Mouse (Mus musculus): Measurements from ENCODE around the gene Clcn7.
"Not testable (repeated sequence)": the region's sequence is repeated elsewhere in the genome, so short reads cannot be mapped to it uniquely, and the experiment has no call there.

Clcn7 gene

DNA sequence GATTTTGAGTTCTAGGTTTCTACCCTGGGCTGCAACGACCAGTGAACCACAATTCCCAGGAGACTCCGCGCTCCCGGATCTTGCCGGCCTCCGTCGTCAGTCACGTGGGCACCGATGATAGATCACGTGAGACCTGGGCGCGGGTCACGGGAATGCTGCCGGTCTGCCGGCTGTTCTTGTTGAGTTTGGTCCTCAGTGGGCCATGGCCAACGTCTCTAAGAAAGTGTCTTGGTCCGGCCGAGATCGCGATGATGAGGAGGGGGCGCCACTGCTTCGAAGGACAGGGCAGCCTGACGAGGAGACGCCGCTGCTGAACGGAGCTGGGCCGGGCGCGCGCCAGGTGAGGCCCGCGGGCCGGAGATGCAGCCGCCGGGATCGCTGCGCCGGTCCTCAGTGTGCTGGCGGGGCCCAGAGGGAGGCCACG, at the start of gene Clcn7:
Clcn7 (plus strand) TSS at position 117 of the 424 bp plus-strand sequence.
- DNase-seq (ENCODE audit: low read depth), result peak; percentile 72

DNA sequence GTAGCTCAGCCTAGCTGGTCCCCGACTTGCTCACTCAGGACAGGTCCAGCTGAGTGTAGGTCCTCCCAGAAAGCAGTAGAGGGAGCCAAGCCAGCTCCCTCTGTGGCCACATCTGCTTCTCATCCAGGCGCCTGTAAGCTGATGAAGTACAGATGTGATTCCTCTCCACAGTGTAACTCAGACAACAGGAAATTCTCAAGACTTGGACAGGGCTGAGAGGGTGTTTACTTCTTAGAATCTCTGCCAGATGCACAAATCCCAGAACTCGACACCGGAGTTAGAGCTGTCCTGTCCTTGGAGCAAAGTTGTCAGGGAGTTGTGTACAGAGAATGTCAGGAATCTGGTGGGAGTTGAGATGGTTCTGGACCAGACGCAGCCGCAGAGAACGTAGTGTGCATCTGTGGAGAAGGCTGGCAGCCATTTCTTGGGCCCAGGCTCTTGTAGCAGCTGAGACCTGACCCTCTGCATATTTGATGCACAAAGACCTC, 49.7 kb upstream of the Clcn7 start, which contains the start of gene Tmem204:
Tmem204 (minus strand) TSS at position 148 of the 488 bp plus-strand sequence.
- no peak for DNase-seq (ENCODE audit: low read depth)

DNA sequence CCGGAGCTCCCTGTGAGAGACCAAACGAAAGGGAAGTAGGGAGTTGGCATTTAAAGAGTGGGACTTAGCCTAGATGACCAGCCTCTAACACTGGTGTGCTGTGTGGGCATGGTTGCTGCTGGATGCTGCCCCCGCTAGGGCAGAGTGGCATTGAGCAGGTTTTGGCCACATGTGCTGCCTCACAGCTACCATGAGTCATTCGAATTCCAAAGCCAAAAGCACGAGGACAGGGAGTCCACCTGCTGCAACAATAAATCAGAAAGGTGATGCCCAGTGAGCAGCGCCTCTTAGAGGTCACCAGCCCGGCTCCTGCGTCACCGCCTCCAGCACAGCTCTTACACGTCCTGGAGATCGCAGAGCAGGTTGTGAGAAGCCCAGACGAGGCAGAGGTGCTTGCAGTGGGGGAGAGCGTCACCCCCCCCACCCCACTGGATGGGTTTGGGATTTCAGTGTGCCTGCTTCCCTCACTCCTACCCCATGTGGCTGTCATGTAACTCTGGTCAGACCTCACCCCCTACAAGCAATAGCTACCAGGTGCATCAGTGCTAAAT, 48.3 kb upstream of the Clcn7 start:
- DNase-seq (ENCODE audit: low read depth), result no peak

DNA sequence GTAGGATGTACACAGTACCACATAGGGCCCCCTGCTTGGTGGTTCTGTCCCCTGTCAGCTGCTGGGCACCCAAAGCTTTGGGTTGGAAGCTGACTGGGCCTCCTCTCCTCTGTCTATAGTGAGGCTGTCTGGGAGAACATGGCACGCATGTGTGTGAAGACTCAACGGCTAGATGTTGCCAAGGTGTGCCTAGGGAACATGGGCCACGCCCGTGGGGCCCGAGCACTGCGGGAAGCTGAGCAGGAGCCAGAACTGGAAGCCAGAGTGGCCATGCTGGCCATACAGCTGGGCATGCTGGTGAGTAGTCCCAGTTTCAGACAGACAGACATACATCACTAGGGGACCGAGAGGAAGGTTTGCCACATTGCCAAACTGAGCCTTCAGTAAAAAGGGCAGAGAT, 46.5 kb upstream of the Clcn7 start:
- no peak for DNase-seq (ENCODE audit: low read depth)

DNA sequence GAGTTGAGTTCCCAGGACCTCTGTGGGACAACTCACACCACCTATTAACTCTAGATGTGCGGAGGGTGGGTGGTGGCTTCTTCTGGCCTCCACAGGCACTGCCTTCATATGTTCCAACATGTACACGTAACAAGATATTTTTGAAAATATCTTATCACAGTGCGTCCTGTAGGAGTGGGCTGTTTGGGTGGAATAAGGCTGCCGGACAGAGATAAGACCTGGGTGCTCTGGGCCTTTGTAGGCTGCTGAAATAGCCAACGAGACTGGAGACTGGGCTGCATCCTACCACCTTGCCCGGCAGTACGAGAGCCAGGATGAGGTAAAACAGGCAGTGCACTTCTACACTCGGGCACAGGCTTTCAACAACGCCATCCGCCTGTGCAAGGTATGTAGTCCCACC, 44.0 kb upstream of the Clcn7 start:
- DNase-seq (ENCODE audit: low read depth), result no peak

DNA sequence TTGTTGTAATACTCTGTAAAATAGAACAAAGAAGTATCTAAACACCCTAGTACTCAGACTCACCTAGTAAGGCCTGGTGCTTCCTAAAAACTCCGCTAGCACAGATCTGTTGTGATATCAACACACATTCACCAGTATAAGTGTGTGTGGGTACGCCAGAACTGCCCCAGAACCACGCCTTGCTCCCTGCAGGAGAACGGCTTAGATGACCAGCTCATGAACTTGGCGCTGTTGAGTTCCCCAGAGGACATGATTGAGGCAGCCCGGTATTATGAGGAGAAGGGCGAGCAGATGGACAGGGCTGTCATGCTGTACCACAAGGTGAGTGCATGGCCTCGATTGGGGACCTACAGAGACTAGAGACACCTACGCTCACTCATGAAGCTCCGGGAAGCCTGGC, 42.7 kb upstream of the Clcn7 start:
- no peak for DNase-seq (ENCODE audit: low read depth)

DNA sequence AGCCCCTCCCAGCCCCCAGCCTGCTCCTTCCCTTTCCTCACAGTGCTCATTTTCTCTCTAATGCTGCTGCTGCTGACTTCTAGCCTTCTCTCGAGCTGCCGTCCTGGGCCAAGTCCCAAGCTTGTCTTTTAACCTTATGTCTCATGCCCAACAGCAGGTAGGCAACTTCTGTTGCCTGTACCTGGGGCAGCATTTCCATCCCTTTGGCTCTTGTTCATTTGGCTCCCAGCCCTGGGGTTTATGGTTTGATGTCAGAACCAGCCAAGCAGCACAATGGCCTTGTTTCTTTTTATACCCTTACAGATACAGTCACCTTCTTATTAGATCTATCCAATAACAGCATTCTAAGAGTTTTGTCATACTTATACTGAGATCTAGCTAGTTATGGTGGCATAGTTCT, 37.0 kb upstream of the Clcn7 start:
- no peak for DNase-seq (ENCODE audit: low read depth)

DNA sequence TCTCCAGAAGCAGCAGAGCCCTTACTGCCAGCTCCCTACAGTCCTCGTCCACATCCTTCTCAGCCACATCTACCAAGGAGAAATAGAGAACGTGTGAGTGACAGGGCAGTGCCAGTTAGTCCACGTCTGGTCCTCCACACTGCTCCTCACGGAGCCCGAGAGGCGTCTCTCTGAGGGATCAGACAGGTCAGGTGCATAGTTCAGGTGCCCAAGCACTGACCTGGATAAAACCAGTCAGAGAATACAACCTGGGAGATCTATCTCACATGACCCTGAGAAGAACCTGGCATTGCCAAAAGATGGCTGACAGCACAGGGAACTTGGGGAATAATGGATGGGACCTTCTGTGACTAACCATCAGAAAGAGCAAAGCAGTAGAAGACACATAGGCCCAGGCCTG, 33.1 kb upstream of the Clcn7 start:
- DNase-seq (ENCODE audit: low read depth), result no peak

DNA sequence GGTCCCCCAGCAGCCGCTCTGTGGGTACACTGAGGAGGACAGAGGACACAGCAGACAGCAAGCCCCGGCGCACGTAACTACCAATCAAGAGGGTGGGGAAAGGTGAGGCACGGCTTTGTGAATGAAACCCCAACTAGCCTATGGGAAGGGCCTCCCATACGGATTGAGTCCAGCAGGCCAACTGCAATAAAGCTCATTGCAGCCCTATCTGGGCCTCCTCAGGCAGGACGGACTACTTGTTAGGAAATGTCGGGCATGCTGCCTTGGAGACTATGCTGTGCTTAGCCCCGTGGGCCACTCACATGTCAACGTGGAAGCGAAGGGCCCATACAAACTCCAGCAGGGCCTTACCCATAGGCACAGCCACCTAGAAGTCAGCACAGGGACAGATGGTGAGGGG, 31.9 kb upstream of the Clcn7 start:
- DNase-seq (ENCODE audit: low read depth), result no peak

DNA sequence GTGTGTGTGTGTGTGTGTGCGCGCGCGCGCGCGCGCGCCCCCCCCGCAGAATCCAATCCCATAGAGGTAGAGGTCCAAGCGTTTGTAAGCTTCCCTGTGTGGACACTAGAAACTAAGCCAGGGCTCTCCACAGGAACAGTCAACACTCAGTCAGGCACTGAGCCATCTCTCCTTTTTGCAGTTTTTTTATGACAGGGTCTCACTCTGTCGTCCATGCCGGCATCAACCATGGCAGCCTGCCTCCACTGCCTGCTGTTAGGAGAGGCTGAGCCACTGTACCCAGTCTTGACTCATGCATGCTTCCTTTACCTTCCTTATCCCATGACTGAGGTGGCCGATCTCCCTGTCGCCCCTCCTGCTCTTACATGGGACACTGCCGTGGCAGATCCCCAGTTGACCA, 25.4 kb upstream of the Clcn7 start:
- DNase-seq (ENCODE audit: low read depth), result no peak

DNA sequence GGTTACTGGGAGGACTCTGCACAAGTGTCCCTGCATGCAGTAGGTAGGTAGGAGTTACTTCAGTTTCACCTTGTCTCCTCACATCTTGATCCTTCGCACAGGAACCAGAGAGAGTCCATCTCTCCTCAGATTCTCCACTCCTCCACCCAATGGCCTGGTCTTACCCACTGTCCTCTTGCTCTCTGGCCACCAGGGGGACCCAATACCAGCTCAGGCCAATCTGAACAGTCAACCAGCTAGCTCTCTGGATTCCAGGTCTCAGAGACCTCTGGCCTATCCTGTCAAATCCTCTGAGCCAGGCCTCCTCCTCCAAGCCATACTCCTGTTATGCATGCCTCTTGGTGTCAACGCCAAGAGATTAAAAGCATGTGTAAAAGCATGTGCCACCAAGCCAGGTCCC, 23.6 kb upstream of the Clcn7 start:
- no peak for DNase-seq (ENCODE audit: low read depth)

DNA sequence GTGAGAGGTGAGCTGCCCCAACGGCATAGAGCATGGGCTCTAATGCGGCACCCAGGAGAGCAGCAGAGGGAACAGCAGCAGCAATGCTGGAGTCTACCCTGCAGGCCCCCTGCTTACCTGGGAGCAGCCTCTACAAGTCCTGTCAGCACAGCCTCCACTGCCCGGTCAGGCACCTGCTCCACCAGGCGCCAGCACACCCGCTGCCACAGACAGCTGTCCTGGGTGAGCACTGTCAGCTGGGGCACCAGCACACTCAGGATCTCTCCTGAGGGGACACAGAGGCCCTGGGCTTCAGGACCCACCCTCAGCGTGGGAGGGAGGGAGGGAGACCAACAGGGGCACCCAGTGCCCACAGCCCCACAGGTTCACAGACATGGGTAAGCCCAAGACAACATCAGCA, 22.6 kb upstream of the Clcn7 start:
- no peak for DNase-seq (ENCODE audit: low read depth)

DNA sequence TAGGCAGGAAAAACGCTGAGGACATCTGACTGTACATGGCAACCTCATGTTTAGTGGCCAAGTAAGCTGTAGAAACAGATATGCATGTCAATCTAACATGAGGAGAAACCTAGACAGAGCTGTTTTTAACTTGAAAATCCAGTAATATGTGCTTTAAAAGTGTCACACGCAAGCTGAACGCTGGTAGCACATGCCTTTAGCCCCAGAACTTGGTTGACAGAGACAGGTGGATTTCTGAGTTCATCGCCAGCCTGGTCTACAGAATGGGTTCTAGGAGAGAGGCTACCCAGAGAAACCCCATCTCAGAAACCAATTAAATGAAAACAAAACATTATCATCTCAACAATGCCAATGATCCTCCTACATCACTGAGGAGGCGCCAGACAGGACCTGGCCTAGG, 22.0 kb upstream of the Clcn7 start:
- no peak for DNase-seq (ENCODE audit: low read depth)

DNA sequence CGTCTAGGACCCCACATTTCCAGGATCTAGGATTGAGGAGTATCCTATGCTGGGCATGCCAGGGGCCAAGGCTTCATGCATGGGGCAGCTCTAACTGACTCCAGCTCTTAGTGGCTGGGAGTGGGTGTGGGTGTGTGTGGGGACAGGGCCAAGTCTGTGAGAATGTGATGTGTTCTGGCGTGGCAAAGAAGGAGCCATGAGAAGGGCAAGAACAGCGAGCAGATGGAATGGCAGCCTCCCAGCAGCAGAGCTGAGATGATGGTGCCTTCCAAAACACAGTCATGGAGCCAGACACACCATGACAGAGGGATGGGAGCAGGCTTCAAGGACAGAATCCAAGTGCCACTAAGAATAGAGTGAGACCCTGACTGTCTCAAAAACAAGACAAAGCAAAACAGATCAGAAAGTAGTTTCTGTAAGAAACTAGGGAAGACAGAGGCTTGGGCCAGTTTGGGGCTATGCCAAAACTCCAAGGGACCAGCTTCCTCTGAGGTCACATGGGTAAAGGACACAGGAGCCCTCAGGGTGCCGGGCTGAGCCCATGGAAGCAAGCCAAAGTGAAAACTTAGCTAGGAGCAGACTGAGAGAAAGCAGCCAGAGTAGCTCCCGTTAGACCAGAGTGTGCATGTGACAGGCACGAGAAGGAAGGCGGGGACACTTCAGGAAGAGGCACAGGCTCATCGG, 21.3 kb upstream of the Clcn7 start:
- no peak for DNase-seq (ENCODE audit: low read depth)

DNA sequence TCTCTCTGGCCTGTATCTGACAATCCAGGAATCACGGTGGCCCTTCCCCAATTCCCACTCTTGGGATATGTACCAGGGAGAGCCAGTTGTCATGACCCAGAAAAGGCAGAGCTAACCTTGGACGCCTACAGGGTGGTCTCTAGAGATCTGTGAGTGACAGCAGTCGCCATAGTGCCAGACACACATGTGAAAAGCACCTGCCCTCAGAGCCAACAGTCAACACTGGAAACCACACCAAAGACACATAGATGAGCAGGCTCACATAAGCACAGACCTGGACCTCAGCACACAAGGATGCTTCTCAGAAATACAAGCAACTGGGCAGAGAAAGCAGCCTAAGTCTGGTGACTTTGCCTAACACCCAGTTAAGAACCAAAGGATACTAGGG, 20.8 kb upstream of the Clcn7 start:
- DNase-seq (ENCODE audit: low read depth), result no peak

DNA sequence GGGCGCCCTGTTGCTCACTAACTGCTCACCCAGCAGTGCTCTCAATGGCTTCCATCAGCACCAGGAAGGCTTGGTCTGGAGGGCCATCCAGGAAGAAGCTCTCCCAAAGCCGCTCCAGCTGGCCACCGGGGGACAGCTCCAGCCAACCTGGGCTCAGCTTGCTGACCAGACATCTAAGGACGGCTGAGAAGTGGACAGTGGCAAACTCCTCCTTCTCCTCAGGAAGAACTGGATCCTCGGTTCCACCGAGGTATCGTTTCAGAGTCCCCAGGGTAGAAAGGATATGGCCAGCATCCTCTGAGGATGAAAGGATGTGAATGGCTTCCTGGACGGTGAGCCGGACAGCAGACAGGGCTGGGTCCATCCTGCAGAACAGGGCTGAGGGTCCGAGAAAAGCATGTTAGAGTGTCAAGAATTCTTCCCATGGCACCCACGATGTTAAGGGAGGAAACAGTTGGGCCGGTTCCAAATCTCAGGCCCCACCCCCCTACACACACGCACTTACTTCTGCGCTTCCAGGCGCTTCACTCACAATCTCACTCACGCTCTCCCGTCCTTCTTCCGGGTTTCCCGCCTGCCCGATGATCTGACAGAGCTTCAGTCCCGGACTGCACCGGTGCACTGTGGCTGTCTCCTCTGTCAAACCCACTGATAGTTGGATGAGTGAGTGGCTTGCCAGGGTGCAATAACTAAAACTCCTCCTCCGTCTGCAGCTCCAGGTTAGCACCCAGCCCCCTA, 18.1 kb upstream of the Clcn7 start:
- DNase-seq (ENCODE audit: low read depth), result peak; percentile 45

DNA sequence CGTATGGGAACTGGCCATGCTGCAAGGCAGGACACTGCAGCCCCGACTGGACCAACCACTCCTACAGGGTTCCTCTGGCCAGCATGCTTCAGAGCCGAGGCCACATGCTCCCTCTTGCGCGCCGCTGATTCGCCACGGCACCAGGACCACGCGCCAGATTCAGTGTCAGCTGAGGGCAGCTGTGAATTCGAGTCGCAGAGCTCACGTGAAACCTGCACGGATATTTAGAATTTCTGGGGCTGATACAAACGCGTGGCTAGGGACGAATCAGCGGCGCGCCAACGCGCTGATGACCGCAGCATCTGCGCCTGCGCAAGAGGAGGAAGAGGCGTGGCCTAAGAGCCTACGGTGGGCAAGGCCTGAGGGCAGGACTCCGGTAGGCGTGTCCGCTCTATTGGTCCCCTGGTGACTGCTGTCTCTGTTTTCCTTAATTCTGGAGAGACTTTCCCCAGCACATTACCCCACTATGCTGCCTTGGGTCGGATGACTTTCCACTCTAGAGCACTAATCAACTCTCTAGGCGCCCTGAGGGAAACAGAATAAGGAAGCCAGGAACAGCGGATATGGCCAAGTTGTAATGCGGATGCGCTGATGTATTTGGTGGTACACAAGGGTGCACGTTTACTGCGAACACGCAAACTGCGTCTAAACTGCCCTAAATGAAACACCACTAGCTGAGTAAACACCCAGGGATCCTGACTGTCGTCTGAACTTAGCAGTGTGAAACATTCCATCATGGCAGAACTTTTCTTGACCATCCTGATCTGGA, 17.3 kb upstream of the Clcn7 start, which contains the start of gene Telo2:
Telo2 (minus strand) TSS at position 304 of the 769 bp plus-strand sequence.
- peak; percentile 87 for DNase-seq (ENCODE audit: low read depth)

DNA sequence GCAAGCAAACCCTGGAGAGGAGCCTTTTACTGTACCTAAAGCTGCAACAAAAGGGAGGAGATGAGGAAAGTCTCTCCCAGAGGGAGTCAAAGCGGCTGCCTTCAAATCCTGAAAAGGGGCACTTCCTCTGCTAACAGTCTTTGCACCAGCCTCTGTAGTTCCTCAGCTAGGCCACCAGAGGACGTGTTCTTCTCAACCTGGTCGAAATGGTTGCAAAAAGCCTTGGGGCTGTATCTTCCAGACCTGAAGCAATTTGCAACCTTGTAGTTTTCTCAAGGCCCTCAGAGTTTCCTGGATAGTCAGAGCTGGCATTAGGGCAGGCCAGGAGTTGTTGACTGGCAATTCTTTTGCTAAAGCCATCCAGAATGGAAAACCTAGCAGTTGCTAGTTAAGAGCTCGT, 15.9 kb upstream of the Clcn7 start:
- peak; percentile 62 for DNase-seq (ENCODE audit: low read depth)

DNA sequence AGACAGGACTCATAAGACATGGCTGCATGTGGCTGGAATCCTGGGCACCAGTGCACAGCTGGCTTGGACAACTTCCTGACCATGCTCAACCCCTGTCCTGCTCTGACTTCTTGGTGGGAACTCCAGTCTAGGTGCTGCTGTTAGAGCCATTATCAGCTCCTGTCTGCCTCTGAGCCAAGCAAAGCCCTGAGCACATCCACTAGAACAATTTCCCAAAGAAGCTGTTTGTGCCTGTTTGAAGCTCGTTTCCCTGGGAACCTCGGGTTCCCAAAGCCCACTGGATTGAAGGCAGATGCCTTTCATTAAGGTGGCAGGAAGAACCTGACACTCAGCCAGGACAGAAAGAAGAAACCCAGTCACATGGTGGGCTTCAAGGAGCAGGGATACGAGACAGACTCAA, 12.8 kb upstream of the Clcn7 start, which contains the start of gene Ptx4:
Ptx4 (plus strand) TSS at position 355 of the 400 bp plus-strand sequence.
- no peak for DNase-seq (ENCODE audit: low read depth)

DNA sequence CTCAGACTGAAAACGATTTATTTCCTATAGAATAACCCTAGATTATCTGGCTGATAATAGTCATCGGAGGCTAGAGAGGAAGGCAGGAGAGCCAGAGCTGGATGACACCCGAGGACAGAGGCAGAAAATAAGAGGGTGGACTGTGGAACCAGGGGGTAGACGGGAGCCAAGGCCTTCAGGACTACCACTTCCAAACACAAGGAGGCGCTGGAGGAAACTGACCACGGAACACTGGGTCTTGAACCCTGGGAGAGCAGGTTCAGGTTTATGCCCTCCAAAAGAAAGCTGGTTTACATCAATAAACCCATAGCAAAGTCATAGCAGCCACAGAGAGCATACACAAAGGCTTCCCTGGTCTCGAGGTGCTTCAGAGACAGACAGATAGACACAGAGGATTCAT, 9.2 kb upstream of the Clcn7 start:
- DNase-seq (ENCODE audit: low read depth), result no peak

DNA sequence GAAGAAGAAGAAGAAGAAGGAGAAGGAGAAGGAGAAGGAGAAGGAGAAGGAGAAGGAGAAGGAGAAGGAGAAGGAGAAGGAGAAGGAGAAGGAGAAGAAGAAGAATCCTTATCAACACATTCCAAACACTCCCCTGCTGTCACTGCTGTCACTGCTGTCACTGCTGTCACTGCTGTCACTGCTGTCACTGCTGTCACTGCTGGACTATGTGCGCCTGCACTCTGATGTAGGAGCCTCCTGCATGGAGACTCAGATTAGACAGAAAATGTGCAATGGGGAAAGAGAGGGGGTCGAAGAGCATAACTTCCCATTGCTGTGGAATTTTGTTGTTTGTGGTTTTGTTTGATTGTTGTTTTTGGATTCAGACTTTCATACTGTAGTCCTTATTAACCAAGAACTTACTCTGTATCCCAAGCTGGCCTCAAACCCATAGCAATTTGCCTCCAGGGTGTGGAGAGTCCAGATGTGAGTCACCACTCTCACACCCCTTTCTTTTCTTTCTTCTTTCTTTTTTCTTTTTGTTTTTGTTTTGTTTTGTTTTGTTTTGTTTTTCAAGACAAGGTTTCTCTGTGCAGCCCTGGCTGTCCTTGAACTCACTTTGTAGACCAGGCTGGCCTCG, 7.6 kb upstream of the Clcn7 start:
- not testable (repeated sequence) for DNase-seq (ENCODE audit: low read depth)

DNA sequence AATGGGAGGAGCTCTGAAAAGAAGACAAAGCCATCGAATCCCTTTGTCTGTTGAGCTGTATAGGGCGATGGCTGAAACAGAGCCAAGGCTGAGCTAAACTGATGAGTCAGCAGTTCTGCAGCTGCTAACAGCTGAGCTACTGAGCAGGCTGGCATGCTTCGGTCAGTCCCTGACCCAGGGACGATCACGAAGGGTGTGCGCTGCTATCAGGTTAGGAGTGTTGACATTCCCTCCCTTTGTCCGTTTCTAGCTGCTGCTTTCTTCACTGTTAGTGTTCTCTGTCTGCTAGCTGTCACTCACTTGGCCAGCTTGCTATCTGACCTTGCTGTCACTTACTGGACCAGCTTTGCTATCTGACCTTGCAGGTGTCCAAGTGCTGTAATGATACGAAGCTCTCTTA, 6.1 kb upstream of the Clcn7 start:
- DNase-seq (ENCODE audit: low read depth), result no peak

All from c-Kit-positive CD71-negative TER-119-negative erythroid progenitor cells, embryonic 14.5 days (primary cell).